In genomic region chr16:96467445-96467844, GRCm38 (mm10) we compare ENCODE assay signal across 7 mouse cellular contexts. TPM values are rescaled to one million over a fixed set of nuclear protein-coding genes. Genes with fewer than 3 reads are reported as not detected.
DNase-seq lines count a peak whose midpoint lies in the region; ATAC-seq and TF ChIP-seq lines count a peak whose summit lies in the region.

Gene Pcp4 (plus strand): TSS chr16:96467606.

- no peak within 1 kb of the TSS for H3K4me3 ChIP-seq in gastrocnemius, adult 2 months

- H3K27ac ChIP-seq in gastrocnemius, adult 2 months: no peak within 1 kb of the TSS

- TF ChIP-seq CTCF in gastrocnemius, adult 2 months (IDR thresholded peaks at IDR 0.05): peak; percentile 100

- DNase-seq in adrenal gland, adult 8-10 months: peak; percentile 42
- peak; percentile 67 for DNase-seq in gastrocnemius, adult 2 months
- DNase-seq in kidney, adult 18-20 months: peak; percentile 80
- peak; percentile 85 for DNase-seq in left cerebral cortex, postnatal 4 days
- peak; percentile 66 to 68 for DNase-seq in spleen, postnatal 36 days (ENCODE audit: low spot score in 2 of 2)

- intact Hi-C loops in gastrocnemius, adult 2 months (cut with DNase I): loop anchor here (1.0 to 5.0 kb wide), 2 partner anchors 145 to 204 kb away; no protein-coding TSS in a partner anchor
- intact Hi-C loops in left cerebral cortex, postnatal 4 days (cut with DNase I): loop anchor here (5.0 kb wide), 1 partner anchor 200 kb away; no protein-coding TSS in a partner anchor

- ATAC-seq in common myeloid progenitor, adult 5-6 weeks (replicated peaks; ENCODE audit: low read depth, poor library complexity, severe bottlenecking): peak; percentile 87
- ATAC-seq in monocyte, adult 5-6 weeks (replicated peaks; ENCODE audit: insufficient number of reproducible peaks, low FRiP score, low TSS enrichment, poor library complexity, severe bottlenecking): peak; percentile 70; the same call in 1 of the 2 replicates

RNA-seq across cellular contexts. Expression of gene Pcp4, which starts in this region (rescaled TPM):
- total RNA-seq in adrenal gland, adult 8-10 months (2022): 10 to 100 TPM in 2 of 4 experiments, 1 to 10 TPM in 2; 7.1 to 14.6 (median 9.6) TPM
- not detected in 2 replicates for total RNA-seq in common myeloid progenitor, adult 5-6 weeks (2017)
- total RNA-seq in gastrocnemius, adult 2 months (2021): not detected
- 100 to 1,000 TPM; 151 to 164 TPM for total RNA-seq in left cerebral cortex, postnatal 4 days (2021)
- total RNA-seq in monocyte, adult 5-6 weeks (2017): not detected in 3 replicates

Comparison
In these comparisons a context has a peak if more than half of its experiments do, and no peak if none do; other contexts are left out.
1. RNA of gene Pcp4 (total RNA-seq): 151 to 164 TPM in left cerebral cortex, postnatal 4 days; 7.1 to 14.6 TPM in adrenal gland, adult 8-10 months, not detected in gastrocnemius, adult 2 months, not detected in common myeloid progenitor, adult 5-6 weeks and not detected in monocyte, adult 5-6 weeks; every median in the first group is over 4 times any median in the second.
2. Peak in ATAC-seq in common myeloid progenitor, adult 5-6 weeks; RNA of the gene not detected or under 1 TPM.
3. Peak in DNase-seq in gastrocnemius, adult 2 months; RNA of the gene not detected or under 1 TPM.
4. Peak in ATAC-seq in monocyte, adult 5-6 weeks; RNA of the gene not detected or under 1 TPM.
5. Peak in every context shown above with its lines, with median percentiles within 50 percentile points of each other: DNase-seq.